Mouse (Mus musculus) lung, adult 2 months (tissue): ENCODE data around the gene Abca6.

ENCODE experiments used
- CTCF ChIP-seq: fragments of 200-500 bp; IDR thresholded peaks from 2 replicates; pipeline ENCODE4 v1.5.1; 2011; ENCODE audit warnings: mild to moderate bottlenecking, low read length, control low read depth; ENCODE audit not compliant: insufficient read depth
- POLR2A ChIP-seq: fragments of 200-500 bp; IDR thresholded peaks from 2 replicates; pipeline ENCODE4 v1.6.1; 2011; ENCODE audit warnings: low read depth, mild to moderate bottlenecking, control low read depth, low read length, borderline replicate concordance; ENCODE audit errors: extremely low read depth

- TF ChIP-seq POLR2A (no peak), CTCF (peak; percentile 32; the same call in 1 of the 2 replicates)
These were observed 20.2 kb upstream of the Abca6 start for GRCm38 (mm10) chr11:110271745-110272144.
